Mouse (Mus musculus) pancreas, adult 10 weeks (tissue): ENCODE results near the gene Pde4d. TPM values are rescaled to one million over a fixed set of nuclear protein-coding genes. Genes with fewer than 3 reads are reported as not detected.

Experiments used
- polyA plus RNA-seq: library from polyadenylated mRNA; stranded (reverse); fragments of 350-450 nt; fragmentation: Illumina TruSeq; extraction: RNeasy Lipid Tissue Mini Kit (QIAGEN cat#74804); gene quantifications from one replicate; pipeline ENCODE4 v1.2.3, GENCODE M21; 2015; ENCODE audit warnings: low read depth, low replicate concordance; ENCODE audit not compliant: insufficient read depth

Gene Pde4d
- polyA plus RNA-seq: 3.8 TPM

DNA sequence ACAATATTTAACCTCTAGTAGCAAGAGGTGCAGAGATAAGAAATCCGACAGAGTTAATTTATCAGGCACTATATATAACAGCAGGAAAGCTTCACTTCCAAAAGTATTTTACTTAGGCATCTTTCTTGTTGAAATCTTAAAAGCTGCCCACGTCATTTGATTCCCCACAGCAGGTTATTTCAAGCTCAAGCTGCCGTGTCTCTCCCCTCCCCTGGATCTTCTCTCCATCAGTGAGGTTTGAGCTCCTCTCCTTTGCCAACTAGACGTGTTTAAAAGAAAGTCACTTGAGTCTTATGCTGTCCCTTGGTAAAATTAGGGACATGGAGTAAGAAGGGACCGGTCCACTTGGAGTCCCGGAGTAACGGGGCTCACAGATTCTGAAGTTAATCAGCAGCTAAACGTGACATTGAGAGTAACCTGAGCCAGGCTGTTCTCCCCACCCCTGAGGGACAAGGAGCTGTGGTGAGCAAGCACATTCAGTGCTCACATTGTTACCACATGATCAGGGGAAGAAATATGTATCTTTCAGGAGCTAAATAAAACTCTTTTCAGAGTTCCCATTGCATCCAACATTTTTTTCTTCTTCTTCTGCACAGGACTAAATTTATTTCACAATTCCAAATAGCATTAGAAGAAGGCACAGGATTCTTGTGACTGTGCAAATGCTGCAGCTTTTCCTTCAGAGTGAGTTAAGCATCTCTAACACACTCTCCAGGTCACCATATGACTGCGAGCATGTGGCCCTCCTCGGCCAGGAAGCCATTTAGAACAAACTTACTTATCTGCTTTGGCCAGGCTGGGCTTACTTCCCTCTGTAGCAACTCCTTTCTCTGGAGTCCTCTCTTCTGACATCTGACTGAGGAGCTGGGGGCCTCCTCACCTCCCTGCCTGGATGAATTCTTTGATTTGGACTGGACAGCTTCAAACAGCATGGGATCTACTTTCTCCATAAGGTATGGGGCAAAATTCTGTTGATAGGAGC lies at the start of gene Pde4d:
Gene Pde4d (plus strand): TSS at position 833 of the 982 bp plus-strand sequence.

Other genes starting within 250 kb of the Pde4d start
- gene Elovl7, start 235.5 kb upstream of the Pde4d start, polyA plus RNA-seq: 1.0 TPM
- not detected for gene Depdc1b, start 133.6 kb upstream of the Pde4d start, polyA plus RNA-seq